Mouse (Mus musculus) G1E (cell line): ENCODE measurements at regions not wholly inside any gene's neighbourhood (a gene's known extent, or its start where the extent isn't known, plus 50 kb on each side); places are given as distances from the start of the nearest gene placed in this dataset.

Source experiments
- CTCF ChIP-seq: IDR thresholded peaks from 2 replicates; pipeline ENCODE4 v1.5.1; 2012; ENCODE audit warnings: low read depth, low read length, inconsistent platforms, mixed read lengths
- GATA1 ChIP-seq: IDR thresholded peaks from 2 replicates; pipeline ENCODE4 v1.6.1; 2012; ENCODE audit warnings: borderline replicate concordance, low read length, inconsistent platforms, mixed read lengths
- GATA2 ChIP-seq: IDR thresholded peaks from 2 replicates; pipeline ENCODE4 v1.6.1; 2012; ENCODE audit warnings: low read depth, low read length, inconsistent platforms, borderline replicate concordance
- TAL1 ChIP-seq: conservative IDR thresholded peaks from 2 replicates; pipeline ENCODE4 v1.6.1; 2012; ENCODE audit warnings: low read depth, low read length, inconsistent platforms, mixed read lengths

GRCm38 (mm10) chr15:72201791-72202190 is 1632.6 kb upstream of the Gm6569 start:
- TF ChIP-seq GATA2 (no peak), CTCF (no peak), TAL1 (no peak), GATA1 (no peak)
